Mouse (Mus musculus) kidney, adult 8-10 months (tissue): Measurements from ENCODE around the gene Tprn.

Experiments used
- DNase-seq, 2 experiments: peaks; one replicate each; pipeline ENCODE4 v3.0.0; 2022

Gene Tprn

DNA sequence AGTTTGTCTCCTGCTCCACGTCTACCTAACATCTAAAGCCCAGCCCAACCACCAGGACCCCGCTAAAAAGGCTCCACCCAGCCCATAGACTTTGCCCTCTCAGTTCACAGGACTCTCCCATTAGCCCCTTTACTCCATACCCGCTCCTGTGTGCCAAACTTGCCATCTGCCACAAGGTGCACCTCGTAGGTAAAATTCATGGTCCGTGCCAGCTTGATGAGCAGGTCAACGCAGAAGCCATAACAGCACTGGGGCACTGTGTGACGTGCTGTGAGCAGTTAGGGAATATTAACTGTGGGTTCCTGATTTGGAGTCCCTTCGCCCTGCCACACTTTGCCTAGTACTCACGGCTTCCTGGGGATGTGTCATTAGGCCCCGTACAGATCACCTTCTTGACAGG, 35.6 kb downstream of the Tprn start:
- no peak for DNase-seq

DNA sequence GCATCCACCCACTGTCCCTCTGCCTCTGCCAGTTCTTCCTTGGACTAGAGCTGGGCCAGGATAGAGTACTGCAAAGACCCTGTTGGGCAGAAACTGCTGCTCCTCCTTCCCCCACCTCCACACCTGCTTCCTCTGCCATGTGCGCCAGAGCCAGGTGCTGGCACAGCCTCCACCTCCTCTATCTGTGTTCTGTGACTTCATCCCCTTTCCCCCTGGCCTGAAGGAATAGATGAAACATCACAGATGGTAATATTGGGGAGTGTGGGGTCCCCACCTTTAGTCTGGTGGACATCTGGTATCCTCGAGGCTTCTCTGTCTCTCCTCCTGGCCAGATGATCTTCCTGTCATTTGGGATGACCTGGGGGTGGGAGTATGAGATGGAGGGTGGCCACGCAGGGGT, 41.0 kb downstream of the Tprn start:
- DNase-seq = no peak

DNA sequence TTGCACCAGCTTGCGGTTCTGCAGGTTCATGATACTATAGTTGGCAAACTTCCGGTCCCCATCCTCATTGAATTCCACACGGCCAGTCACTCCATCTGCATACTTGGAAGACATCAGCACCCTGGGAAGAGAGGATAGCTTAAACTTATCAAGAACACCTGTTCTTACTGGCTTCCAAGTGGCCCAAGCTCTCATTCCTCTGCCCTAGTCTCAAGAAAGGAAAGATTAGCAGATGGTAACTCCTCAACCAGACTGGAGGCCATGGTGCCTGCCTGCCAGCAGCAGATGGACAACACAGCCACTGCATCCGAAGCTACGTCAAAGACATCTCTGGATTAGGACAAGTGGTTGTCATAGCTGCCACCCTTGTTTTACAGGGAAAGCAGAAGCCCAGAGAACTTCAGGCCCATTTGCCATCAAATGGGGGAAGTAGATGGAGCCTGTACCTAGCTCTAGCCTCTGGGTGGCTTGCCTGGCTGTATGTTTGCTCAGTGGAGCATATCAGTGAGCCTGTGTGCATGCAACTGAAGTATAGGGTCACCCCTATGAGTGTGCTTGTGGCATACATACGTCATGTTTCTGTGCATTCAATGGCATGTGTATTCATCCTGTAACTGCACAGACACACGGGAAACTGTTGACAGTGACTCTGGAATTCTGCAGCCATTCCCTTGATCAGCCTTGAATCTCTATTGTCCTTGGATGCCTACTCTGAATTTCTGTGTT, 41.7 kb downstream of the Tprn start:
- DNase-seq = no peak

DNA sequence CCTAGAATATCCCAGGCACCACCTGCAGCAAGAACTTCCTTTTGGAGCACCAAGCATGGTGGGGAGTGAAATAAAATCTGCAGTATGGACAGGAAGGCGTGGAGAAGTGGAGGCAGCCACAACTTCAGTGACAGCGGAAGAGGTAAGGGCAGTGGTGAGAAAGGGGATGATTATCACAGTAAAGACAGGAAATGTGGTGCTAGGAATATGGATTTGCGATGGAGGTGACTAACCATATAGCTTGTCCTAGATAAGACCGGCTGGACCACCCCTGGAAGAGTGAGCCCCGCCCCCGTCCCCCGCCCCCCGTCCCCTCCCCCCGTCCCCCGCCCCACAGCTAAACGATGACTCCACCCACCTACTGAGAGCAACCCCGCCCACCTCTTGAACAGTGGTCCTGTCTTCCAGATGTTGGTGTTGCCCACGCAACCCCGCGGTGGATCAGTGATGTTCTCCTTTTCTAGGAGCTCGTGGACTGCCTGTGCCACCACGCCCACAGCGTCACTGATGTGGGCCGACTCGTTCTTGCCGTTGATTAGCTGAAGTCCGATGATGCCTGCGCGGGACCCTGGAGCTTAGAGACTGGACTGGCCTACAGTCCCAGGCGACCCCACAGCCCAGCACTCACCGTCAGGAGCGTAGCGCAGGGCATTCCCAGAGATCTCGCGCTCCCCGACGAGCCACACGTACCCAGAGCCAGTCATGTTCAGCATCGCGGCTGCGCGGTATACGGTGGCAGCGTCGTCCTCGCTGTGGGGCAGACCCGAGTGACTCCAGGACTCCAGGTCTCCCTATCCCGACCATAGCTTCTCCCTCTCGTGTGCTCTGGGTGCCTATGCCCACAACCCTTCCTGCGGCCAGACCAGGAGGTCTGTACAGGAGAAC, 42.5 kb downstream of the Tprn start:
- DNase-seq = no peak

DNA sequence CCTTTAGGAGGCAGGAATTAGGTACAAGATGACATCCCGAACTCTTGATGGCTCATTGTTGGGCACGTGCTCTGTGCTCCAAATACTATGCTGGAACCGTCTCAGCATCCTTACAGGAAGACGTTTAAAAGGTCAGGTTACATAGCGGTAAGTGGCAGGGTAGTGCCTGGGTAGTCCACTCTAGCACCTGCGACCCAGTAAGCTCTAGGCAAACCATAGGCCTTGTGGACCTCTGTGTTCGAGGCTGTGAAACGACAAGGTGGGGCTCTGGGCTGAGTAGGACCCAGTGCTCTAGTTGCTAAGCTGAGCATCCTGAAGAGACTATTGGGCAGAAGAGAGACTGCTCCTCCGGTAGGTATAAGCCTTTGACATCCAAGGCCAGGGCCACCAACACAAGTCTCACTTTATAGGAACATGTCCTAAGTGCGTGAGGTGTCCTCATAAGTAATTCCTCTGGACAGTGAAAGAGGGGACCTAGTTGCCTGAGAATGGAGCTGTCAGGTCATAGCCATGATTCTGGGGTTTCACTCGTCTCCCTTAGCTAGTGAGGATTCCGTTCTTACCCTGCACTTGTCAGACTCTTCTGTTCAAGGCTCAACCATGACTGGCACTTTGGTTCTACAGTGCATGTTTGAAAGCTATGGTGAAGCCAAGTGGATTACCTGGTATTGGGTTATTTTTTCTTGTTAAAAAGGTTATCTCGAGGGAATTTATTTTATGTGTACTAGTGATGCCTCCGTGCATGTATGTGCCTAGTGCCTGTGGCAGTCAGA, 43.4 kb downstream of the Tprn start:
- no peak for DNase-seq

DNA sequence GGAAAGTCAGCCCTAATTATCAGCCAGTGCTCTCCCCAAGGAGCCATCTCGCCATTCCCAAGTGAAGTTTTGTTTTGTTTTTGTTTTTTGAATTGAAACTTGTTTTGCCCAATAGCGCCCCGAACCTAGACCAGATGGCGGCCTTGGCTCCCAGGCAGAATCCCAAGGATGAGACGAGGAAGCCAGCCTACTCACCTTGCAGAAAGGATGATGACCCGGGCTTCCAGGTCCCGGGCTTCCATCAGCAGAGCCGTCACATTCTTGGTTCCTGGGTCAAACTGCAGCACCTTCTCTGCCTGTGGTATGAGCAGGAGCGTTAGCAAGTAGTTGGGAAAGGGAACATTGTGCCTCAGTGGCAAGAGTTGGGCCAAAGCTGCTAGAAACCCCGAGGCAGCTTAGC, 47.8 kb downstream of the Tprn start:
- DNase-seq = no peak

DNA sequence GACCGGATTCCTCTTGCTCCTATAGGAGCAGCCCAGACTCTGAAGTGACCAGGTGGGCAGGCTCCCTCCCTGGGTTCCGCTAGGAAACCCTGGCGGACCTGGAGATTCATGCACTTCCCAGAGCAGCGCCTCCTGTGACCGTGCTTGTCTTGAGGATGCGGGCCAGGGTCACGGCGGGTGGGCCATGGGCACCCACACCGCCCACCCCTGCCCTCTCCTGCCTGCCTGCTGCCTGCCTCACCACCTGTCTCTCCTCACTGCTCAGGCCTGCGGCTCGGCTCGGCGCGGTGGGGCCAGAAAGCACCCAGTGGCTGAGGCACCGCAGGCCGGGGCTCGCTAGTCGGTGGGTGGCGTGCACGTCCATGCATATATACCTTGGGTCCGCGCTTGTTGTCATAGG, 48.6 kb downstream of the Tprn start:
- no peak for DNase-seq

DNA sequence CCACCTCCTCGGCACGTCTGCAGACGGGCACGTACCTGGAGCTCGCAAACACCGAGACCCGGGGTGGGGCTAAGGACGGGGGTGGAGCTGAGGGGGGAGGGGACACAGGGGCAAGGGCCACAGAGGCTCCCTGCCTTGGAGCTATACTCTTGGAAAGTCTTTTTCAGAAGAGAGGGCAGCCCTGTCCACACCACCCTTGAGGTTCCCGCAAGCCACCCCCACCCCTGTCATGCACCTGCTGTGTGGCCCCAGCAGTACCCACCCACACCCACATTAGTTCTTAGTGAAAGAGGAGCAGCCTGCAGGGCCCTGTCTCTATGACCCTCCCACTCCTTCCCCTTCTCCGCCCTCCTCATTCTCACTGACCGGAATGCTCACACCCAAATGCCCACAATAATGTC, 49.1 kb downstream of the Tprn start:
- no peak for DNase-seq

DNA sequence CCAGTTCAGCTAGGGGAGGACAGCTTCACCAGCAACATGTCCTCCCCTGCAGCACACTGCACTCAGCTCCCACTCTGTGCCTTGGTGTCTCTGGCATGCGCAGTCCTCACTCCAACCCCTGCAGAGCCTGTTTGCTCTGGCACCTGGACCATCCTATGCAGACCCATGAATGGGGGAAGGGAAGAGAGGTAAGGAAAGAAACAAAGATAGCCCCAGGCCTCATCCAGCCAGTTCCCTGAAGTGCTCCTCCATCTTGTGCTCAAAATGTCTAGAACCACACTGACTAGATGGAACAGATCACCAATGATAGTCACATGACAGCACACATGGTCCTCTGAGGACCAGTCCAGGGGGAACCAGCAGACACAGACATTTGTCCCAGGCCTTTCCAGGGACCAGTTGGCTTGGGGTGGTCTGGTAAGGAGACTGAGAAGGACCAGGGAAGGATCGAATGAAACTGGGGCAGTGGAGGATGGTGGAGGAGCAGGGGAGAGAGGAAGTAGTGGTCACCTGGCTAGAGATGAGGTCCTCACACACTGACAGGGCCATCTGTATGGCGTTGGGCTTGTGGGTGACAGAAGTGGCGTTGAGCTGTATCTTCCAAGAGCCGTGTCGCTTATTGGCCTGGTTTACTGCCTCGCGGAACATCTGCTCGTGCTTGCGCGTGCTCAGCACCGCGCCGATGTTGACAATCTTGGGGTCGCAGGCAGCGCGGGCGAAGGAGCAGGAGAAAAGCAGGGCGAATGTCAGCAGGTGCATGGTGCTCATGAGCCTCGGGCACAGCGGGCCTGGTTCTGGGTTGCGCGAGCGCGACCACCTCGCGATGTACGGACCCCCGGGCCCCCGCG, 55.9 kb downstream of the Tprn start:
- DNase-seq = no peak

DNA sequence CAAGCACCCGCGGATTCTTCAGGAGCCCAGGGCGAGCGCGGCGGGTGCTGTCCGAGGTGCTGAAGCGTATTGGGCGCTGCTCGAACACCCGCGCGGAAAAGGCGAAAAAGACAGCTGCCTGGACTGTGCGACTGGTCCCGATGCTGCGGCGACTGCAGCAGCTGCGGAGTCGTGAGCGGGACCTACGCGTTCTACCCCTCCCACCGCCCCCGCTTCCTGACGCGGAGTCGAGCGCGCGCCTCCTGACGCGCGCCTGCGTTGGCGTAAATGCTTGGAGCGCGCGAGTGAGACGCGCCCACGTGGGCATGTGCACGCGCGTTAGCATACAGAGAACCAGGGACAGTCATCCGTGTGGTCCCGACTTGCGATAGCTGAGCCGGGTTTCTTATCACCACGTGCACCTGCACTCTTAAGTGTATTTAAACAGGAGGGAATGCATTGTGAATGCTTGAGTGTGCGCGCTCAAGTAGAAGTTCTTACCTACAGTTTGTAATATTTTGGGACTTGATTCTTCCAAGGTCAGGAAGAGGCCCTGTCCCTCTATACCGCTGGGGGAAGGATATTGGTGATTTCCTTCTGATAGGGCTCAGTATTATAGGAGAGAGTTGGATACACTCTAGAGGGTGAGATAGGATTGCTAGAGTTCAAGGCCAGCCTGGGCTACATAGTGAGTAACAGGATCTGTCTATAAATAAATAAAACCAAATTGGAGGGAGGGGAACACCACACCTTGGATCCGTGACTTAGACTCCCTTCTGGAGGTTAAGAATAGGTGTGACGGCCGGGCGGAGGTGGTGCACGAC, 56.8 kb downstream of the Tprn start, which contains the start of gene Grin1:
Gene Grin1, minus strand, starts transcription at position 217 of the 803 bp plus-strand sequence.
- peak in 1 of 2 experiments; percentile 52 for DNase-seq
